Mouse (Mus musculus) T-cell, adult 2 months (primary cell): ENCODE results near the gene Dhx34.

Experiments used
- DNase-seq: peaks from one replicate; pipeline ENCODE4 v3.0.0; 2022; ENCODE audit warnings: low spot score

Dhx34 gene

GRCm38 (mm10) chr7:16160702-16161101, 61.1 kb downstream of the Dhx34 start:
- no peak for DNase-seq

GRCm38 (mm10) chr7:16158735-16159134, 63.1 kb downstream of the Dhx34 start:
- DNase-seq: no peak

DNA sequence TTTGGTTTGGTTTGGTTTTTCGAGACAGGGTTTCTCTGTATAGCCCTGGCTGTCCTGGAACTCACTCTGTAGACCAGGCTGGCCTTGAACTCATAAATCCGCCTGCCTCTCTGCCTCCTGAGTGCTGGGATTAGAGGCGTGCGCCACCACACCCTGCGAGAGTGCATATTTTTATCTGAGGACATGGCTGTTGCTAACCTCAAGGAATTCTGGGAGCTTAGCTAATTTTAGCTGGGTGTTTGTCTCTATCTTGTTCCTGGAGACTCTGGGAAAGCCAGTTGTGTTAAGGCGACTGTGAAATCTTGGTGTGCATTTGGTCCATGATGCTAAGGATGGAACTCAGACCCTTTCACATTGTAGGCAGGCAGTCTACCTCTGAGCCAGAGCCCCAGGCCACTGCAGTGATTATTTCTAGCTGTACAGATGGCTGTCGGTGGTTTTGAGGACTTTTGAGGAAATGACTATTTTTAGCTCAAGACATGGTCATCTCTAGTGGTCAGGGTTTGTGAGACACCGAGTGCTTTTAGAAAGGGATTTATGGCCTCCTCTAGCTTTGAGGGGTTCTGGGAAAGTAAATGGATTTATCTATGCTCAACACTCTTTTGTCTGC, 65.6 kb downstream of the Dhx34 start:
- DNase-seq: no peak

DNA sequence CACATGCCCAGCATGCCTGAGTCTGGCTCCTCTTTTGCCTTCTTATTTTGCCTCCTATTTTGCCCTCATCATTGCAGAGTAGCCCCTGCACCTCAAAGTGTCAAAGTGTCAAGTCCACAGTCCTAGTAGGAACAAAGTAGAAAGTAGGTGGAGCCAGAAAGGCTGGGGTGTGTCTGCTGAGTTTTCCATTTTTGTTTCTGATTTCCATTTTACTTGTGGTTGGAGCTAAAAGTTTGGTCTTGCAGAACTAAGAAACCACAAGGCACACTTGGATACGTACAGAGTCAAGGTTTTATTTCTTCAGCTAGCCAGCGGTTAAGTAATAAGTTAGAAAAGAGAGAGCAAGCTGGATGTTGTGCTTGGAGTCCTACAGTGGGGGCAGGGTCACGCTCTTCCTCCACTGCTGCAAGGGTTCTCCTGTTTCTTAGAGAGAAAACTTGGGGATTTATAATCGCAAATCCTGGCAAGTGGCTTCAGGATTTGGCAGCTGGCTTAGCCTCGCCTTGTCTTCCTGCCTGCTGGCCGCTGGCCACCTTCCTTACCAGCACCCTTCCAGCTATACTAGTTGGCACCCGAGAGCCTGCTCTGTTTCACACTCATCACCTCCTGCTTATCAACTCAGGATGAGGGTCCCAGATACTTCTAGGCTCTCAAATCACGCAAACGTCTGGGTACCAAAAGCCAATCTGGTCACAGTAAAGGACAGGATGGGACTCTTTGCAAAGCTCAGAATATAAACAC, 66.5 kb downstream of the Dhx34 start:
- no peak for DNase-seq

DNA sequence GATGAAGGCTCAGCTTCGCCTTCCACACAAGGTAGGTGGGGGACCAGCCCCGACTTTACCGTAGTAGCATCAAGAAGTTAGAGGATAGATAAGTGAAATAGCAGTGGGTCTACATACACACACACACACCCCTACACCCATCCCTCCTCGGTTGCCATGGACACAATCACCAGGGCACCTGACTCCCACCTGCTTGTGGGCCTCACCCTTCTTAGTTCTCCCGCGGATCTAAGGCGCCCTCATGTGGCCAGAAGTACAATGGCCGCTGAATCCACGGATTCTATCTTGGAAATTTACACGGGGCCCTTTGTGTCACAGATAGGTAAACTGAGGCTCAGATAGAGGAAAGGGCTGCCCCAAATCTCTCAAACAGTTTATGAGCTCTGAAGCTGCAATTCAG, 68.3 kb downstream of the Dhx34 start:
- peak; percentile 54 for DNase-seq

GRCm38 (mm10) chr7:16150191-16151145, 71.4 kb downstream of the Dhx34 start:
- no peak for DNase-seq

GRCm38 (mm10) chr7:16149241-16149640, 72.6 kb downstream of the Dhx34 start:
- no peak for DNase-seq

DNA sequence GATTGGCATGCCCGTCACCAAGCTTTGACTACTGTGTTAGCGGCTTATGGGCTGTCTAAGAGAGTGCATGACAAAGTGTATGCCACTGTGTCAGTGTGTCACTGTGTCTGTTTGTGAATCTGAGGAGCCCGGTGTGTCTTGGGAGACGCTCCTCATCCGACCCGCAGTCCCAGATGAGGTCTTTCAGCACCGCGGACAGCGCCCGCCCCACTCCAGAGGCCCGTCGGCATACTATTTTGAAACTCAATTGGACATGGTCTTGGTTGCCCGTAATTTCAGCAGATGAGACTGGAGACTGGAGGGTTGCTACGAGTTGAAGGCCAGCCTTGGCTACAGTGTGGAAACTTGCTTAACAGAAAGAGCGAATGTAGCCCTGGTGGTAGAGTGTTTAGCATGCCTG, 74.2 kb downstream of the Dhx34 start:
- no peak for DNase-seq
